Mouse (Mus musculus) intestine, postnatal 0 days (tissue): ENCODE measurements around the gene Zfp637. TPM values are rescaled to one million over a fixed set of nuclear protein-coding genes. Genes with fewer than 3 reads are reported as not detected.
A peak's percentile ranks its signal among the peaks of the same experiment; 100 is the strongest.

Experiments used
- ATAC-seq: fragments of 200-750 bp; cut with Nextera tagmentation; 2 replicates; pipeline ENCODE4 v1.8.0; 2017; ENCODE audit warnings: mild to moderate bottlenecking, moderate TSS enrichment, moderate library complexity
- H3K27ac ChIP-seq: fragments of 300-500 bp; sonication (generic); 2 replicates; pipeline ENCODE4 v1.5.1; 2014; ENCODE audit warnings: mild to moderate bottlenecking, low read depth, low read length, moderate library complexity
- H3K27me3 ChIP-seq: fragments of 300-500 bp; sonication (generic); replicated peaks from 2 replicates; pipeline ENCODE4 v1.6.1; 2014; ENCODE audit warnings: low read length, mixed read lengths; ENCODE audit not compliant: control insufficient read depth, insufficient read depth
- H3K36me3 ChIP-seq: fragments of 300-500 bp; sonication (generic); 2 replicates; pipeline ENCODE4 v1.6.1; 2014; ENCODE audit warnings: mild to moderate bottlenecking, moderate library complexity; ENCODE audit not compliant: control insufficient read depth, insufficient read depth
- H3K4me1 ChIP-seq: fragments of 300-500 bp; sonication (generic); replicated peaks from 2 replicates; pipeline ENCODE4 v1.6.1; 2014; ENCODE audit warnings: antibody characterized with exemption, low read length, mixed read lengths; ENCODE audit not compliant: control insufficient read depth, insufficient read depth
- H3K4me2 ChIP-seq: fragments of 300-500 bp; sonication (generic); replicated peaks from 2 replicates; pipeline ENCODE4 v1.6.1; 2014; ENCODE audit warnings: low read depth, mild to moderate bottlenecking, moderate library complexity
- H3K4me3 ChIP-seq: fragments of 300-500 bp; sonication (generic); 2 replicates; pipeline ENCODE4 v1.5.1; 2014; ENCODE audit warnings: low read depth, low read length
- H3K9ac ChIP-seq: fragments of 300-500 bp; sonication (generic); 2 replicates; pipeline ENCODE4 v1.6.1; 2014; ENCODE audit warnings: mild to moderate bottlenecking, low read depth, low read length
- H3K9me3 ChIP-seq: fragments of 300-500 bp; sonication (generic); 2 replicates; pipeline ENCODE4 v1.6.1; 2016; ENCODE audit warnings: mixed run types; ENCODE audit not compliant: control insufficient read depth
- CTCF ChIP-seq: sonication (generic); IDR thresholded peaks from 2 replicates; pipeline ENCODE4 v1.5.1; 2016; ENCODE audit warnings: low read depth, mild to moderate bottlenecking, control low read depth, antibody characterized with exemption, moderate library complexity
- WGBS: fragments of 180-500 bp; shearing (Covaris S2); extraction: QIAGEN DNeasy Blood & Tissue Kit; methylation state at CpG from one replicate; pipeline ENCODE4 v1.1.7; 2014; 5-methylcytosine and 5-hydroxymethylcytosine counted together
- polyA plus RNA-seq: library from polyadenylated mRNA; unstranded; fragments of >200 nt; fragmentation: Nextera tagmentation; extraction: Ambion mirVana; gene quantifications from 2 replicates; pipeline ENCODE4 v1.2.1, GENCODE M21; 2015

Zfp637 gene
- polyA plus RNA-seq: 46.1 and 51.3 TPM in 2 replicates

- peak within 1 kb of the TSS; percentile 89 for H3K27ac ChIP-seq
- peak within 1 kb of the TSS; percentile 98 for H3K4me3 ChIP-seq
- under 1% methylated on average over 66 of the region's 66 CpGs for WGBS
- TF ChIP-seq CTCF: peak; percentile 80
- peak within 1 kb of the TSS; percentile 88 for H3K4me2 ChIP-seq
- no peaks in the 10 kb centered on the region for H3K4me1 ChIP-seq
- no peaks in the 10 kb centered on the region for H3K9me3 ChIP-seq
- peak; percentile 92 for ATAC-seq
- H3K36me3 ChIP-seq: peaks cover 19% of the 10 kb centered on the region
- H3K27me3 ChIP-seq: no peaks in the 10 kb centered on the region
- H3K9ac ChIP-seq: peak within 1 kb of the TSS; percentile 91
Observed at GRCm38 (mm10) chr6:117840686-117841510, at the start of gene Zfp637. TSS of gene Zfp637 (plus strand) at chr6:117841180.

DNA sequence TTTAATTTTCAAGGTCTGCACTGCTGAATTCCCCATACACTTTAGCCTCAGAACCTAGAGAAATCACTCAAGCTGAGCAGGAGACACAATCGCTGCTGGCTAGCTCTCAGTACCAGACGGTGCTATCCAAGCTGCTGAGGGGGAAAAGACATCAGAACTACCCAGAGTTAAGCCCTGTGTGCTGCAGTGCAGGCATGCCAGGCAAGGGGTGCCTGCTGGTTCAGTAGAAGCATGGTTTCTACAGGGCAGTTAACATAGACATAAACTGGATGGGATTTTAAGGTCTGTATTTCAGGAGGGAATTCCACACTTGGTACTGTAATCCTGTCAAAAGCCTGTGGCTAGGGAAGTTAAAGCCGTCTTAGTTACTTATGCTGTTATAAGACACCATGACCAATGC, 45.7 kb upstream of the Zfp637 start:
- no peaks in the 10 kb centered on the region for H3K9me3 ChIP-seq
- 89% methylated on average over 3 of the region's 3 CpGs for WGBS
- no peak for ATAC-seq
- H3K36me3 ChIP-seq: no peaks in the 10 kb centered on the region
- H3K9ac ChIP-seq: no peak overlapping the region
- H3K4me2 ChIP-seq: no peak overlapping the region
- no peaks in the 10 kb centered on the region for H3K4me1 ChIP-seq
- no peak for TF ChIP-seq CTCF
- H3K27me3 ChIP-seq: no peaks in the 10 kb centered on the region
- no peak overlapping the region for H3K4me3 ChIP-seq
- no peak overlapping the region for H3K27ac ChIP-seq

DNA sequence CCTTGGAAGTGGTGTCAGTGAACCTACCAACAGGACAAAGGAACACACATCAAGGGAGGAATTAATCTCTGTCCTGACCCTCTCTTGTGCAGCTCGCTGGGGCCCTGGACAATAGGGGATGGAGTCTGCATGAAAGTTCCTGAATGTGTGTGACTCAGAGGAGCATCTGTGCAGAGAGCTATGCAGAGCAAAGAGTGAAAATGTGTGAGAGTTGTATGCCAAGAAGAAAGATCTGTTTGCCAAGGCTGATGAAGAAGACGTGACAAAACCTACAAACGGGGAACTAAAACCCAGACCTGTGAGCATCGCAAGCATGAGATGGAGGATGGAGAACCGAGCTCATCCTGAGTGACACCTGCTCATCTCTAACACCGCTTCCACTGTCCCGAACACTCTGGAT, 40.2 kb upstream of the Zfp637 start:
- H3K36me3 ChIP-seq: no peaks in the 10 kb centered on the region
- H3K4me1 ChIP-seq: no peaks in the 10 kb centered on the region
- 89% methylated on average over 7 of the region's 7 CpGs for WGBS
- TF ChIP-seq CTCF: no peak
- no peak overlapping the region for H3K9ac ChIP-seq
- H3K4me3 ChIP-seq: no peak overlapping the region
- no peaks in the 10 kb centered on the region for H3K27me3 ChIP-seq
- H3K4me2 ChIP-seq: no peak overlapping the region
- ATAC-seq: no peak
- H3K27ac ChIP-seq: no peak overlapping the region
- no peaks in the 10 kb centered on the region for H3K9me3 ChIP-seq

DNA sequence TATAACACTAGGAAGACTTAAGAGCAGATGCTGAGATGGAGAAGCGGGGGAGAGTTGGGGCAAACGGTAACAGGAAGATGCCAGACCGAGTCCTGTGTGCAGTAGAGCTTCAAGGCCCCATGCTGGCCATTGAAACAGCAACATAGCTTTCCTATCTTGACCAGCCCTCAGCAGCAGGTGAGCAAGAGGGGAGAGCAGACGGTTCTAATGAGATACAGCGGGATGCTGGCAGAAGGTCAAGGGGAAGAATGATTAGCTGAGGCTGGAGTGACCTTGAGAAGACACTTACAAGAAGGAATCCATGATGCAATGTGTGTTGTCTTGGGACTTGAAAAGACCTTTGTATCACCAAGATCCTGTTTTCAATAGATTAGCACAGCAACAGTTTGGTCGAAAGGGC, 39.2 kb upstream of the Zfp637 start:
- Histone ChIP-seq H3K4me3 (no peak overlapping the region), H3K27ac (no peak overlapping the region), H3K4me1 (no peaks in the 10 kb centered on the region), H3K9ac (no peak overlapping the region), H3K27me3 (no peaks in the 10 kb centered on the region), H3K4me2 (no peak overlapping the region), H3K9me3 (no peaks in the 10 kb centered on the region), H3K36me3 (no peaks in the 10 kb centered on the region)
- WGBS: 77% methylated on average over 6 of the region's 6 CpGs
- no peak for ATAC-seq
- TF ChIP-seq CTCF: no peak

GRCm38 (mm10) chr6:117807756-117808155, 33.2 kb upstream of the Zfp637 start:
- H3K4me3 ChIP-seq: no peak overlapping the region
- TF ChIP-seq CTCF: no peak
- no peaks in the 10 kb centered on the region for H3K27me3 ChIP-seq
- 81% methylated on average over 1 of the region's 1 CpGs for WGBS
- H3K36me3 ChIP-seq: no peaks in the 10 kb centered on the region
- no peak overlapping the region for H3K27ac ChIP-seq
- H3K4me2 ChIP-seq: no peak overlapping the region
- no peaks in the 10 kb centered on the region for H3K4me1 ChIP-seq
- no peak for ATAC-seq
- no peaks in the 10 kb centered on the region for H3K9me3 ChIP-seq
- H3K9ac ChIP-seq: no peak overlapping the region

GRCm38 (mm10) chr6:117809816-117810215, 31.2 kb upstream of the Zfp637 start:
- 93% methylated on average over 6 of the region's 6 CpGs for WGBS
- no peaks in the 10 kb centered on the region for H3K4me1 ChIP-seq
- no peaks in the 10 kb centered on the region for H3K9me3 ChIP-seq
- no peak for TF ChIP-seq CTCF
- no peak overlapping the region for H3K4me2 ChIP-seq
- no peak overlapping the region for H3K4me3 ChIP-seq
- H3K9ac ChIP-seq: no peak overlapping the region
- no peak overlapping the region for H3K27ac ChIP-seq
- no peaks in the 10 kb centered on the region for H3K36me3 ChIP-seq
- ATAC-seq: no peak
- no peaks in the 10 kb centered on the region for H3K27me3 ChIP-seq
